Mouse (Mus musculus) erythroblast, embryonic 14.5 days (primary cell): ENCODE results near the gene Dnm2.

Experiments
- GATA1 ChIP-seq: IDR thresholded peaks from 2 replicates; pipeline ENCODE4 v1.6.1; 2012; ENCODE audit warnings: low read length, inconsistent platforms, mixed read lengths
- TAL1 ChIP-seq: IDR thresholded peaks from 3 replicates; pipeline ENCODE4 v1.6.1; 2012; ENCODE audit warnings: low read length, inconsistent platforms, mixed read lengths

DNA sequence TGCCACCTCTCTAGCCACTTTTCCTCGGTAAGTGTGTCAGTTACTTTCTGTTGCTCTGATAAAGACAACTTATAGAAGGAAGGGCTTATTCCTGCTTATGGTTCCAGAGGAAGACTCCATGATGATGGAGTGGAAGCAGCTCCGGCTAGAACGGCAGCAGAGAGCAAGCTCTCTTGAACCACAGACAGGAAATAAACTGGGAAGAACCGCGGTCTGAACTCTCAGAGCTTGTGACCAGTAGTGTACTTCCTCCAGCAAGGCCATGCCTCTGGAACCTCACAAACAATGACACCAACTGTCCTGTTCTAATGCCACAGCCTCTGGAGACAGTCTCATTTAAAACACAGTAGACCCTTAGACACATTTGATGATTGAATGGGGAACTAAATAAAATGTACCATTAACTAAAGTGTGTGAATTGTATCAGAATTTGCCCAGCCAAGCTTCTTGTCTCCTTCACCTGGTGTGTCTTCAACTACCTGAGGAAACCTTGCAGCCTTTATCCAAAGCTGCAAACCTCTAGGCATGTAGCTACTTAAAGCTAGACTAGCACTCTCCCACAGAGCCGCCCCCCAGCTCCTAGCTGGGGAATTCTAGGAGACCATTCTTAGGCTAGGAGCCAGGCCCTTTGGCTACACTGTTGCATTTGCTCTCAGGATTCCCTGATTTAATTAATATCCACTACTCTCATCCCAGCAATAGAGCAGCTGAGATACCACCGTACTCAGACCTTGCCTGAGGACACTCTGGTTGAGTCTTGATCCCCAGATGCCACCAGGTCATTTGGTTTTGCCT is 100.6 kb downstream of the Dnm2 start:
- TF ChIP-seq GATA1: no peak
- no peak for TF ChIP-seq TAL1
